ENCODE assay signal across 20 mouse cellular contexts in genomic region chr7:28817524-28817923, GRCm38 (mm10). TPM values are rescaled to one million over a fixed set of nuclear protein-coding genes. Genes with fewer than 3 reads are reported as not detected.
DNase-seq lines count a peak whose midpoint lies in the region; ATAC-seq and TF ChIP-seq lines count a peak whose summit lies in the region.
"Had no signal": no experiment of that assay in that cellular context is flagged by ENCODE, and none has a peak within 500 bp of the region (broad histone marks: within the 10 kb centered on the region; RNA-seq: fewer than 3 reads in every experiment).

No protein-coding gene starts in this region.

- peaks cover 25% of the 10 kb centered on the region for H3K4me1 ChIP-seq in heart, postnatal 0 days (ENCODE audit: control insufficient read depth, insufficient read depth)
- peaks cover 42% of the 10 kb centered on the region for H3K4me1 ChIP-seq in midbrain, embryonic 11.5 days (ENCODE audit: control insufficient read depth, insufficient read depth, low read length)
- H3K4me1 ChIP-seq in midbrain, embryonic 16.5 days (ENCODE audit: control insufficient read depth, insufficient read depth, low read length): peaks cover 11% of the 10 kb centered on the region
- peaks cover 5% of the 10 kb centered on the region; the same call in 1 of the 2 replicates for H3K4me1 ChIP-seq in intestine, postnatal 0 days (replicated peaks; ENCODE audit: control insufficient read depth, insufficient read depth, low read length)

- peaks cover 99% of the 10 kb centered on the region for H3K36me3 ChIP-seq in heart, postnatal 0 days (replicated peaks; ENCODE audit: control insufficient read depth, insufficient read depth, low read length)
- peaks cover 76% of the 10 kb centered on the region for H3K36me3 ChIP-seq in midbrain, embryonic 11.5 days (ENCODE audit: control insufficient read depth, insufficient read depth, low read length)
- peaks cover 78% of the 10 kb centered on the region for H3K36me3 ChIP-seq in midbrain, embryonic 16.5 days (ENCODE audit: control insufficient read depth, insufficient read depth, low read length)
- H3K36me3 ChIP-seq in intestine, postnatal 0 days (ENCODE audit: control insufficient read depth, insufficient read depth): peaks cover 91% of the 10 kb centered on the region

- peak overlapping the region; percentile 39; the same call in 1 of the 2 replicates for H3K27ac ChIP-seq in heart, postnatal 0 days (ENCODE audit: low read depth)
- no peak overlapping the region for H3K27ac ChIP-seq in midbrain, embryonic 11.5 days (ENCODE audit: low read depth, low read length)
- H3K27ac ChIP-seq in midbrain, embryonic 16.5 days (ENCODE audit: low read length): no peak overlapping the region
- peak overlapping the region; percentile 57 for H3K27ac ChIP-seq in intestine, postnatal 0 days (ENCODE audit: low read depth, low read length)
- H3K27ac ChIP-seq: heart, embryonic 15.5 days; limb, embryonic 12.5 days; stomach, embryonic 15.5 days had no signal

- no peak overlapping the region for H3K9ac ChIP-seq in heart, postnatal 0 days (replicated peaks; ENCODE audit: low read depth, low read length)
- H3K9ac ChIP-seq in midbrain, embryonic 11.5 days (ENCODE audit: low read length): no peak overlapping the region
- H3K9ac ChIP-seq in midbrain, embryonic 16.5 days (ENCODE audit: low read depth, low read length): no peak overlapping the region
- H3K9ac ChIP-seq in intestine, postnatal 0 days (ENCODE audit: low read depth, low read length): no peak overlapping the region
- H3K9ac ChIP-seq: heart, embryonic 15.5 days; limb, embryonic 12.5 days; stomach, embryonic 15.5 days had no signal

- intact Hi-C loops in heart, postnatal 25 days (cut with DNase I): no loop called here

- ATAC-seq in heart, postnatal 0 days (ENCODE audit: insufficient read depth, low read depth): no peak
- ATAC-seq in midbrain, embryonic 11.5 days (ENCODE audit: low FRiP score): no peak
- no peak for ATAC-seq in midbrain, embryonic 16.5 days
- ATAC-seq in intestine, postnatal 0 days: no peak
- ATAC-seq: inflammation-experienced regulatory T-cells, adult 6 months had no signal

- H3K4me2 ChIP-seq in heart, postnatal 0 days (ENCODE audit: low read depth, low read length): no peak overlapping the region
- H3K4me2 ChIP-seq in midbrain, embryonic 11.5 days: no peak overlapping the region
- no peak overlapping the region for H3K4me2 ChIP-seq in midbrain, embryonic 16.5 days (ENCODE audit: low read length)
- no peak overlapping the region for H3K4me2 ChIP-seq in intestine, postnatal 0 days (replicated peaks; ENCODE audit: low read depth)
- H3K4me2 ChIP-seq: heart, embryonic 15.5 days; limb, embryonic 12.5 days; stomach, embryonic 15.5 days had no signal

- DNase-seq in cerebellum, adult 9-10 months: peak; percentile 26
- DNase-seq in cerebellum, postnatal 4 days (ENCODE audit: low spot score in 2 of 2): no peak
- DNase-seq in heart, postnatal 0 days (ENCODE audit: low spot score): no peak
- DNase-seq in heart, postnatal 25 days (ENCODE audit: low spot score): no peak
- peak; percentile 86 for DNase-seq in midbrain, embryonic 11.5 days (ENCODE audit: low spot score, missing footprints)
- no peak for DNase-seq in thymus, postnatal 10 days (ENCODE audit: low spot score in 2 of 2)
- DNase-seq: adrenal gland, adult 2 months; cerebellum, adult 18-20 months; embryo, embryonic 11 days; gastrocnemius, postnatal 14 days; kidney, postnatal 4 days; lung, adult 2 months; thymus, postnatal 36 days had no signal

- no peak for TF ChIP-seq EP300 in heart, postnatal 0 days (IDR thresholded peaks at IDR 0.05; ENCODE audit: low read depth)

- TF ChIP-seq CTCF in heart, postnatal 0 days (IDR thresholded peaks at IDR 0.05; ENCODE audit: low read depth): no peak
- no peak for TF ChIP-seq CTCF in intestine, postnatal 0 days (IDR thresholded peaks at IDR 0.05; ENCODE audit: low read depth)

- H3K4me3 ChIP-seq in heart, postnatal 0 days (ENCODE audit: low read depth, low read length): no peak overlapping the region
- H3K4me3 ChIP-seq in midbrain, embryonic 11.5 days (ENCODE audit: low read depth, low read length): no peak overlapping the region
- no peak overlapping the region for H3K4me3 ChIP-seq in midbrain, embryonic 16.5 days (ENCODE audit: low read depth, low read length)
- H3K4me3 ChIP-seq in intestine, postnatal 0 days (ENCODE audit: low read depth, low read length): no peak overlapping the region
- H3K4me3 ChIP-seq: heart, embryonic 15.5 days; limb, embryonic 12.5 days; stomach, embryonic 15.5 days had no signal

- whole genome bisulfite sequencing in heart, postnatal 0 days: 52% methylated on average over 6 of the region's 6 CpGs
- whole genome bisulfite sequencing in midbrain, embryonic 11.5 days: 84% methylated on average over 6 of the region's 6 CpGs
- WGBS in midbrain, embryonic 16.5 days: 74% methylated on average over 6 of the region's 6 CpGs
- 49% methylated on average over 6 of the region's 6 CpGs for WGBS in intestine, postnatal 0 days

- H3K9me3 ChIP-seq in heart, postnatal 0 days (replicated peaks; ENCODE audit: control insufficient read depth, low read length): no peaks in the 10 kb centered on the region
- H3K9me3 ChIP-seq in midbrain, embryonic 11.5 days (ENCODE audit: control insufficient read depth, low read length): no peaks in the 10 kb centered on the region
- H3K9me3 ChIP-seq in midbrain, embryonic 16.5 days (replicated peaks; ENCODE audit: control insufficient read depth, low read length, poor library complexity, severe bottlenecking): no peaks in the 10 kb centered on the region
- H3K9me3 ChIP-seq in intestine, postnatal 0 days (ENCODE audit: control insufficient read depth): no peaks in the 10 kb centered on the region
- H3K9me3 ChIP-seq: heart, embryonic 15.5 days; limb, embryonic 12.5 days; stomach, embryonic 15.5 days had no signal

- no peaks in the 10 kb centered on the region for H3K27me3 ChIP-seq in heart, postnatal 0 days (ENCODE audit: control insufficient read depth, insufficient read depth, low read length)
- no peaks in the 10 kb centered on the region for H3K27me3 ChIP-seq in midbrain, embryonic 11.5 days (ENCODE audit: control insufficient read depth, insufficient read depth, low read length)
- H3K27me3 ChIP-seq in midbrain, embryonic 16.5 days (ENCODE audit: control insufficient read depth, insufficient read depth, low read depth, low read length): no peaks in the 10 kb centered on the region
- H3K27me3 ChIP-seq in intestine, postnatal 0 days (replicated peaks; ENCODE audit: control insufficient read depth, insufficient read depth, low read length): no peaks in the 10 kb centered on the region
- H3K27me3 ChIP-seq: heart, embryonic 15.5 days; limb, embryonic 12.5 days; stomach, embryonic 15.5 days had no signal

RNA-seq across cellular contexts. Expression of gene Ech1, which starts 7.5 kb away (rescaled TPM):
- total RNA-seq in heart, postnatal 0 days (2014; rRNA removed; ENCODE audit: low replicate concordance): 483 and 823 TPM in 2 replicates
- 806 and 928 TPM in 2 replicates for polyA plus RNA-seq in heart, postnatal 0 days (2015; fragmentation: Nextera tagmentation; extraction: Ambion mirVana)
- 1,000 to 10,000 TPM; 1,337 to 1,520 TPM for total RNA-seq in heart, postnatal 25 days (2021)
- polyA plus RNA-seq in midbrain, embryonic 11.5 days (2014; fragmentation: Nextera tagmentation; extraction: Ambion mirVana): 80.5 and 81.7 TPM in 2 replicates
- polyA plus RNA-seq in midbrain, embryonic 16.5 days (2015; fragmentation: Nextera tagmentation; extraction: Ambion mirVana): 86.6 and 96.4 TPM in 2 replicates
- polyA plus RNA-seq in intestine, postnatal 0 days (2015; fragmentation: Nextera tagmentation; extraction: Ambion mirVana): 402 and 426 TPM in 2 replicates

RNA-seq across cellular contexts. Expression of gene Hnrnpl, which starts 9.2 kb away (rescaled TPM):
- total RNA-seq in heart, postnatal 0 days (2014; rRNA removed; ENCODE audit: low replicate concordance): 259 and 275 TPM in 2 replicates
- 149 and 171 TPM in 2 replicates for polyA plus RNA-seq in heart, postnatal 0 days (2015; fragmentation: Nextera tagmentation; extraction: Ambion mirVana)
- total RNA-seq in heart, postnatal 25 days (2021): 100 to 1,000 TPM; 225 to 270 TPM
- polyA plus RNA-seq in midbrain, embryonic 11.5 days (2014; fragmentation: Nextera tagmentation; extraction: Ambion mirVana): 331 and 342 TPM in 2 replicates
- 134 and 152 TPM in 2 replicates for polyA plus RNA-seq in midbrain, embryonic 16.5 days (2015; fragmentation: Nextera tagmentation; extraction: Ambion mirVana)
- polyA plus RNA-seq in intestine, postnatal 0 days (2015; fragmentation: Nextera tagmentation; extraction: Ambion mirVana): 144 and 152 TPM in 2 replicates

RNA-seq across cellular contexts. Expression of gene Lgals4, which starts 16.1 kb away (rescaled TPM):
- 2.3 and 24.1 TPM in 2 replicates for total RNA-seq in heart, postnatal 0 days (2014; rRNA removed; ENCODE audit: low replicate concordance)
- polyA plus RNA-seq in heart, postnatal 0 days (2015; fragmentation: Nextera tagmentation; extraction: Ambion mirVana): 30.9 and 36.0 TPM in 2 replicates
- 10 to 100 TPM; 28.9 to 30.7 TPM for total RNA-seq in heart, postnatal 25 days (2021)
- polyA plus RNA-seq in midbrain, embryonic 11.5 days (2014; fragmentation: Nextera tagmentation; extraction: Ambion mirVana): 1.3 and 1.7 TPM in 2 replicates
- 5.7 and 5.9 TPM in 2 replicates for polyA plus RNA-seq in midbrain, embryonic 16.5 days (2015; fragmentation: Nextera tagmentation; extraction: Ambion mirVana)
- 2,376 and 2,464 TPM in 2 replicates for polyA plus RNA-seq in intestine, postnatal 0 days (2015; fragmentation: Nextera tagmentation; extraction: Ambion mirVana)

RNA-seq across cellular contexts. Expression of gene Rinl, which starts 28.8 kb away (rescaled TPM):
- total RNA-seq in heart, postnatal 0 days (2014; rRNA removed; ENCODE audit: low replicate concordance): 2.1 and 2.7 TPM in 2 replicates
- 2.3 and 2.4 TPM in 2 replicates for polyA plus RNA-seq in heart, postnatal 0 days (2015; fragmentation: Nextera tagmentation; extraction: Ambion mirVana)
- total RNA-seq in heart, postnatal 25 days (2021): 1 to 10 TPM; 1.5 to 2.2 TPM
- polyA plus RNA-seq in midbrain, embryonic 11.5 days (2014; fragmentation: Nextera tagmentation; extraction: Ambion mirVana): 1.9 and 2.5 TPM in 2 replicates
- 2.2 and 2.9 TPM in 2 replicates for polyA plus RNA-seq in midbrain, embryonic 16.5 days (2015; fragmentation: Nextera tagmentation; extraction: Ambion mirVana)
- polyA plus RNA-seq in intestine, postnatal 0 days (2015; fragmentation: Nextera tagmentation; extraction: Ambion mirVana): 1.6 and 2.2 TPM in 2 replicates

RNA-seq across cellular contexts. Expression of gene Lgals7, which starts 46.1 kb away (rescaled TPM):
- total RNA-seq in heart, postnatal 0 days (2014; rRNA removed; ENCODE audit: low replicate concordance): 5.0 TPM in 1 of 2 replicates, not detected in the other
- polyA plus RNA-seq in heart, postnatal 0 days (2015; fragmentation: Nextera tagmentation; extraction: Ambion mirVana): 2.2 and 3.9 TPM in 2 replicates
- 1 to 10 TPM; 1.8 to 1.9 TPM for total RNA-seq in heart, postnatal 25 days (2021)
- 0.97 and 1.4 TPM in 2 replicates for polyA plus RNA-seq in midbrain, embryonic 11.5 days (2014; fragmentation: Nextera tagmentation; extraction: Ambion mirVana)
- polyA plus RNA-seq in midbrain, embryonic 16.5 days (2015; fragmentation: Nextera tagmentation; extraction: Ambion mirVana): 6.7 and 10.3 TPM in 2 replicates
- 1.0 and 2.0 TPM in 2 replicates for polyA plus RNA-seq in intestine, postnatal 0 days (2015; fragmentation: Nextera tagmentation; extraction: Ambion mirVana)
- total RNA-seq: gastrocnemius, postnatal 14 days had no signal
- polyA plus RNA-seq: small intestine, adult 2 months had no signal

Comparison
In these comparisons a context has a peak if more than half of its experiments do, and no peak if none do; other contexts are left out.
1. DNase-seq: peak in cerebellum, adult 9-10 months (single experiment) and midbrain, embryonic 11.5 days (single experiment); none in cerebellum, postnatal 4 days (0 of 2), heart, postnatal 0 days (single experiment), heart, postnatal 25 days (single experiment) and thymus, postnatal 10 days (0 of 2).
2. H3K27ac ChIP-seq: peak in heart, postnatal 0 days (single experiment) and intestine, postnatal 0 days (single experiment); none in midbrain, embryonic 11.5 days (single experiment) and midbrain, embryonic 16.5 days (single experiment).
3. RNA of gene Lgals4, which starts 16.1 kb away (polyA plus RNA-seq): 2,376 to 2,464 TPM in intestine, postnatal 0 days; 30.9 to 36.0 TPM in heart, postnatal 0 days, 5.7 to 5.9 TPM in midbrain, embryonic 16.5 days and 1.3 to 1.7 TPM in midbrain, embryonic 11.5 days; every median in the first group is over 10 times any median in the second.